25 mouse cellular contexts compared by ENCODE assay signal in genomic region chr2:179303765-179304164, GRCm38 (mm10).
"Had no signal": no experiment of that assay in that cellular context is flagged by ENCODE, and none has a peak within 500 bp of the region (broad histone marks: within the 10 kb centered on the region; RNA-seq: fewer than 3 reads in every experiment).

No protein-coding gene starts in this region.

- H3K4me2 ChIP-seq: heart, embryonic 11.5 days; heart, embryonic 13.5 days; heart, embryonic 15.5 days; hindbrain, embryonic 13.5 days; hindbrain, embryonic 15.5 days; limb, embryonic 13.5 days; limb, embryonic 15.5 days; liver, embryonic 12.5 days had no signal

- H3K9me3 ChIP-seq: heart, embryonic 13.5 days; heart, embryonic 15.5 days; hindbrain, embryonic 13.5 days; hindbrain, embryonic 15.5 days; limb, embryonic 13.5 days; limb, embryonic 15.5 days; liver, embryonic 12.5 days had no signal

- ATAC-seq: hindbrain, postnatal 0 days; intestine, embryonic 16.5 days; liver, embryonic 12.5 days had no signal

- H3K9ac ChIP-seq: heart, embryonic 13.5 days; heart, embryonic 15.5 days; hindbrain, embryonic 13.5 days; hindbrain, embryonic 15.5 days; limb, embryonic 13.5 days; limb, embryonic 15.5 days; liver, embryonic 12.5 days; liver, embryonic 14.5 days had no signal

- H3K4me1 ChIP-seq: limb, embryonic 15.5 days; liver, embryonic 12.5 days had no signal

- H3K27me3 ChIP-seq: liver, embryonic 12.5 days had no signal

- H3K36me3 ChIP-seq: heart, embryonic 13.5 days; heart, embryonic 15.5 days; hindbrain, embryonic 13.5 days; hindbrain, embryonic 15.5 days; limb, embryonic 13.5 days; limb, embryonic 15.5 days; liver, embryonic 12.5 days had no signal

- H3K4me3 ChIP-seq: heart, adult 2 months; heart, embryonic 13.5 days; heart, embryonic 15.5 days; hindbrain, embryonic 13.5 days; hindbrain, embryonic 15.5 days; limb, embryonic 13.5 days; limb, embryonic 15.5 days; liver, embryonic 12.5 days had no signal

- H3K27ac ChIP-seq: heart, adult 2 months; heart, embryonic 13.5 days; heart, embryonic 15.5 days; hindbrain, embryonic 13.5 days; hindbrain, embryonic 15.5 days; hindbrain, postnatal 0 days; limb, embryonic 13.5 days; limb, embryonic 15.5 days; liver, embryonic 12.5 days; liver, embryonic 14.5 days had no signal

- DNase-seq: gastrocnemius, postnatal 14 days; gastrocnemius, postnatal 36 days; heart, adult 11 months; heart, adult 2 months; heart, postnatal 14 days; heart, postnatal 36 days; kidney, adult 18-20 months; kidney, adult 9 months; kidney, postnatal 10 days; kidney, postnatal 25 days; layer of hippocampus, adult 9-11 months; layer of hippocampus, postnatal 36 days; left cerebral cortex, postnatal 4 days; lung, adult 18-20 months had no signal
